Mouse (Mus musculus) NIH3T3 (cell line): ENCODE measurements around the gene Adh7.

Experiments used
- DNase-seq: peaks from one replicate; pipeline ENCODE4 v3.0.0-alpha.2; 2012; ENCODE audit warnings: low read depth

Adh7 gene

GRCm38 (mm10) chr3:138217631-138218264 lies at the start of gene Adh7:
Gene Adh7 (plus strand): TSS chr3:138217760.
- DNase-seq: peak; percentile 80

GRCm38 (mm10) chr3:138173291-138173690 lies 44.3 kb upstream of the Adh7 start:
- DNase-seq: no peak

GRCm38 (mm10) chr3:138175551-138175950 lies 42.0 kb upstream of the Adh7 start:
- no peak for DNase-seq

- DNase-seq: no peak
These were observed 35.5 kb upstream of the Adh7 start for GRCm38 (mm10) chr3:138182019-138182418.

- peak; percentile 62 for DNase-seq
These were observed 34.2 kb upstream of the Adh7 start for GRCm38 (mm10) chr3:138183371-138183770.

- DNase-seq: peak; percentile 19
These were observed 32.3 kb upstream of the Adh7 start for GRCm38 (mm10) chr3:138185290-138185689.

GRCm38 (mm10) chr3:138185995-138186930 lies 31.3 kb upstream of the Adh7 start:
- no peak for DNase-seq

GRCm38 (mm10) chr3:138192260-138192659 lies 25.3 kb upstream of the Adh7 start:
- peak; percentile 75 for DNase-seq

GRCm38 (mm10) chr3:138193683-138194302 lies 23.8 kb upstream of the Adh7 start, which contains the start of gene 4930579F01Rik:
Gene 4930579F01Rik (minus strand): TSS chr3:138193825.
- no peak for DNase-seq

- DNase-seq: no peak
These were observed 20.5 kb upstream of the Adh7 start for GRCm38 (mm10) chr3:138197093-138197492.

GRCm38 (mm10) chr3:138197556-138197955 lies 20.0 kb upstream of the Adh7 start:
- no peak for DNase-seq

GRCm38 (mm10) chr3:138197973-138198721 lies 19.4 kb upstream of the Adh7 start:
- DNase-seq: peak; percentile 96

GRCm38 (mm10) chr3:138198722-138199068 lies 18.9 kb upstream of the Adh7 start:
- DNase-seq: no peak

GRCm38 (mm10) chr3:138208821-138209220 lies 8.7 kb upstream of the Adh7 start:
- no peak for DNase-seq

GRCm38 (mm10) chr3:138210432-138211075 lies 7.0 kb upstream of the Adh7 start:
- no peak for DNase-seq

- DNase-seq: no peak
These were observed 5.1 kb upstream of the Adh7 start for GRCm38 (mm10) chr3:138212431-138212951.

GRCm38 (mm10) chr3:138215395-138215989 lies 2.1 kb upstream of the Adh7 start:
- DNase-seq: peak; percentile 19

GRCm38 (mm10) chr3:138216091-138216490 lies 1.5 kb upstream of the Adh7 start:
- DNase-seq: no peak

- DNase-seq: no peak
These were observed 3.6 kb downstream of the Adh7 start for GRCm38 (mm10) chr3:138221116-138221515.

- DNase-seq: no peak
These were observed 5.0 kb downstream of the Adh7 start for GRCm38 (mm10) chr3:138222511-138222910.

- DNase-seq: peak; percentile 86
These were observed 5.4 kb downstream of the Adh7 start for GRCm38 (mm10) chr3:138222952-138223351.
